In the genomic region with DNA sequence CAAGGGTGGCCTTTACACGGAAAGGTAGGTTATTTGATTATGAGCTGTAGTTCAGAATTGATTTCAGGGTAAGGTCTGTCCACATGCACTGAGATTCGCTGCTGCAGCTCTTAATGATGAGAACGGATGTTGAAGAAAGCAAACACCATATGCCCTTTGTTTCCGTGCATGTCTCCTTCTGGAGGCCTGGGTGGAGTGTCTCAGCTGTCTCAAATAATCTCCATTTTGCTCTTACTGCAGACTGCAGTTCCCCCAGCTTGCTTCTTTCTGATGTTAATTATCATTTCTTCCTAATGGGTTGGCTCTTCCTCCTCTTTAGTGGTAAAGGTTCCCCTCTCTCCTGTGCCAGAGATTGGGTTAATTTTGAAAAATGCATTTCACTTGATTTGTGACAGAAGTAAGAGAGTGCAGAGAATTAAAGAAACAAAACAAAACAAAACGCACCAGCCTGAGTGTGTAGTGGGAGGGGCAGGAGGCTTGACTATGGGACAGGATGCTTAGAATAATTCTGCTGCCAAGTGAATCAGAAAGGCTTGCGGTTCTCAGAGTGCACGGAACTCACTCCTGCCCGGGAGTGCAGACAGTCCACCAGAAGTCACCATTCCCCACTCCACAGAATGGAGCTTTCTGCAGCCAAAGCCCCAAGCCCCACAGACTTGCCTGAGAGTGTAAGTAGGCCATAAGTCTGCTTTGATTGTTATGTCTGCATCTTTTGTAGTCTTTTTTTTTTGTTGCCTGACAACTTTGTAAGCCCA, we compare ENCODE assay signal across 8 mouse cellular contexts.
A peak's percentile ranks its signal among the peaks of the same experiment; 100 is the strongest.
DNase-seq lines count a peak whose midpoint lies in the region; ATAC-seq and TF ChIP-seq lines count a peak whose summit lies in the region.

No protein-coding gene starts in this region.

- no peak overlapping the region for H3ac ChIP-seq in C2C12 (ENCODE audit: control insufficient read depth, insufficient read length, low read depth)

- peaks cover 10% of the 10 kb centered on the region for H3K4me1 ChIP-seq in forebrain, embryonic 15.5 days

- peaks cover 39% of the 10 kb centered on the region for H3K79me2 ChIP-seq in C2C12 (ENCODE audit: control insufficient read depth, insufficient read depth)

- peak; percentile 9 for DNase-seq in embryo, embryonic 10 days (ENCODE audit: low spot score)
- no peak for DNase-seq in embryo, embryonic 9.5 days (ENCODE audit: extremely low spot score)
- DNase-seq in testis, postnatal 14 days (ENCODE audit: low spot score), result no peak

- H3K4me2 ChIP-seq in forebrain, embryonic 15.5 days (replicated peaks), result no peak overlapping the region

- H3K36me3 ChIP-seq in C2C12 (ENCODE audit: control insufficient read depth, insufficient read depth), result no peaks in the 10 kb centered on the region
- no peaks in the 10 kb centered on the region for H3K36me3 ChIP-seq in forebrain, embryonic 15.5 days

- peak; percentile 66 for ATAC-seq in forebrain, embryonic 15.5 days (replicated peaks)
- peak; percentile 47; the same call in 1 of the 2 replicates for ATAC-seq in megakaryocyte-erythroid progenitor cell, adult 5-6 weeks (replicated peaks; ENCODE audit: low FRiP score, low TSS enrichment, poor library complexity, severe bottlenecking)
- no peak for ATAC-seq in cerebellum, adult (ENCODE audit: insufficient number of reproducible peaks, low FRiP score, low TSS enrichment)
- ATAC-seq in erythroblast, adult 5-6 weeks (replicated peaks; ENCODE audit: low FRiP score, poor library complexity, severe bottlenecking), result no peak

- 21% methylated on average over 8 of the region's 8 CpGs for WGBS in forebrain, embryonic 15.5 days

- H3K27ac ChIP-seq in forebrain, embryonic 15.5 days (replicated peaks), result peak overlapping the region; percentile 68

- H3K79me3 ChIP-seq in C2C12 (ENCODE audit: low read depth), result peaks cover 20% of the 10 kb centered on the region

- H3K9me3 ChIP-seq in forebrain, embryonic 15.5 days, result no peaks in the 10 kb centered on the region

- H3K9ac ChIP-seq in forebrain, embryonic 15.5 days (replicated peaks), result no peak overlapping the region

- H3K4me3 ChIP-seq in C2C12 (ENCODE audit: insufficient read depth, poor library complexity, severe bottlenecking), result peak overlapping the region; percentile 28
- H3K4me3 ChIP-seq in forebrain, embryonic 15.5 days, result no peak overlapping the region

- no peak for TF ChIP-seq CTCF in C2C12 (IDR thresholded peaks at IDR 0.05; ENCODE audit: control insufficient read depth, insufficient read depth, insufficient read length)

- no peaks in the 10 kb centered on the region for H3K27me3 ChIP-seq in C2C12 (ENCODE audit: control insufficient read depth, insufficient read depth, insufficient read length)
- H3K27me3 ChIP-seq in forebrain, embryonic 15.5 days, result no peaks in the 10 kb centered on the region

TF ChIP-seq in C2C12, 6 proteins besides CTCF, POLR2A, EP300 and RAD21:
- TF ChIP-seq FOSL1 (IDR thresholded peaks at IDR 0.05; ENCODE audit: insufficient read depth, low read length, poor library complexity, severe bottlenecking) (no peak), MYOD1 (IDR thresholded peaks at IDR 0.05; ENCODE audit: control insufficient read depth, insufficient read length, low read depth) (no peak), MAX (IDR thresholded peaks at IDR 0.05) (no peak), USF1 (IDR thresholded peaks at IDR 0.05; ENCODE audit: low read depth) (no peak), MYOG (IDR thresholded peaks at IDR 0.05; ENCODE audit: control insufficient read depth, extremely low read depth, insufficient read length) (no peak), CEBPB (IDR thresholded peaks at IDR 0.05; ENCODE audit: low read depth) (no peak)

Comparison
In these comparisons a context has a peak if more than half of its experiments do, and no peak if none do; other contexts are left out.
1. ATAC-seq: peak in forebrain, embryonic 15.5 days (single experiment) and megakaryocyte-erythroid progenitor cell, adult 5-6 weeks (single experiment); none in cerebellum, adult (single experiment) and erythroblast, adult 5-6 weeks (single experiment).